Mouse (Mus musculus) liver, adult 10 weeks (tissue): ENCODE measurements around the gene Ogfod2. TPM values are rescaled to one million over a fixed set of nuclear protein-coding genes. Genes with fewer than 3 reads are reported as not detected.

ENCODE experiments used
- polyA plus RNA-seq: library from polyadenylated mRNA; stranded (reverse); fragments of 350-450 nt; fragmentation: Illumina TruSeq; extraction: RNeasy Lipid Tissue Mini Kit (QIAGEN cat#74804); gene quantifications from one replicate; pipeline ENCODE4 v1.2.3, GENCODE M21; 2014; ENCODE audit warnings: low read depth, low replicate concordance

The Ogfod2 gene
- 1.6 TPM for polyA plus RNA-seq

DNA sequence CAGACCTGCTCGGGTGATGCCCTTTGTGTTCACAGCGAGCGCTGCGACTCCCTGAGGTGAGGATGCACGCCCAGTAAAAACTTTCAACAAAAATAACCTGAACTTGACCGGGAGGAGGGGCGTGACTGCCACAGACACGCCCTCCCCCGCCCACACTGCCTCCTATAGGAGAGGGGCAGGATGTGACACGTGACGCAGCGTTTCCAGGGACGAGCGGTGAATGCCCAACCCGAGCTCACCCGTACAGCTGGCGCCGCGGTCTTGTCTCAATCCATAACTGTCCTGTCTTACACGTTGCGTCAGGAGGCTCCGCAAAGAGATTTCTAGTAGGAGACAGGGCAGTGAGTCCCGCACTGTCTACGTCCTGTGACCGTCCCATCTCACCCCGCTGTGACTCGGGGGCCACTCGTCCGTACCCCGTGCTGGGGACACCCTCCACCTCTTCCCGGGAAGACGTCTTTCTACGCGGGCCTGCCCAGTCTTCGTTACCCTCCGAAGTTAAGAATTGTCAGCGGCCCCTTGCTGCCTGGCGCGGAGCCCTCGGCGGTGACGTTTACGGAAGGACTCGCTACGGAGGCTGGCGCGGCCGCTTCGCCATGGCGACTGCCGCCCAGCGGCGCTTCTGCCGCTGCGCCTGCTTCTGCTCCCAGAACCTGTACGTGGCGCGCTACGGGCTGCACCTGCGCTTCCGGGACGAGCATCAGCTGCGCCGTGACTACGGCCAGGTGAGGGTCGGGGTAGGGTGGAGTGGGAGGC, at the start of gene Ogfod2:
Gene Ogfod2, plus strand, starts transcription at position 556 of the 756 bp plus-strand sequence.

DNA sequence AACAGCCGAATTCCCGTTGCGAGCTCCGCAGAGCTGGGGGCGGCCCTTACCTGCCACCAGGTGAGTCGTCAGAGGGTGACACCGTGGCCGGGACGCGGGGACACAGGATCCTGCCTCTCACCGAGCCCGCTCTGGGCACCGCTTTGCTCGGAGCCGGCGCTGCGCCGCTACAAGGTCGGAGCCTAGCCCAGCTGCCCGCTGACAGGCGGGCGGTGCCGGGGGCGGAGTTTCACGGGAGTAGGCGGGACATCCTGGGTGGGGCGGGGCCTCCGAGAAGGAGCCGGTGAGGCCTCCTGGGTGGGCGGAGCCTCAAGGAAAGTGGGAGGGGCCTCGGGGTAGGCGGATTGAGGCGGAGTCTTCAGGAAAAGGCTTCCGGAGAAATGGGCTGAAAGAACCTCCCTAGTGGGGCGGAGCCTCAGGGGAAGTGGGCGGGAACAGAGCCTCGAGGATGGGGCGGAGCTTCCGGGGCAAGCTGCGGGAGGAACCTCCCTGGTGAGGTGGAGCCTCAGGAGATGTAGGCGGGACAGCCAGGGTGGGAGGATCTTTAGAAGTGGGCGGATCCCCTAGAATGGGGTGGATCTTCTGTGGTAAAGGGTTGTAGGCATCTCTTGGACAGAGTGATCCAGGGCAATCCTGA, 16.4 kb upstream of the Ogfod2 start, which contains the start of gene Abcb9:
Gene Abcb9, minus strand, starts transcription at position 203 of the 637 bp plus-strand sequence.

DNA sequence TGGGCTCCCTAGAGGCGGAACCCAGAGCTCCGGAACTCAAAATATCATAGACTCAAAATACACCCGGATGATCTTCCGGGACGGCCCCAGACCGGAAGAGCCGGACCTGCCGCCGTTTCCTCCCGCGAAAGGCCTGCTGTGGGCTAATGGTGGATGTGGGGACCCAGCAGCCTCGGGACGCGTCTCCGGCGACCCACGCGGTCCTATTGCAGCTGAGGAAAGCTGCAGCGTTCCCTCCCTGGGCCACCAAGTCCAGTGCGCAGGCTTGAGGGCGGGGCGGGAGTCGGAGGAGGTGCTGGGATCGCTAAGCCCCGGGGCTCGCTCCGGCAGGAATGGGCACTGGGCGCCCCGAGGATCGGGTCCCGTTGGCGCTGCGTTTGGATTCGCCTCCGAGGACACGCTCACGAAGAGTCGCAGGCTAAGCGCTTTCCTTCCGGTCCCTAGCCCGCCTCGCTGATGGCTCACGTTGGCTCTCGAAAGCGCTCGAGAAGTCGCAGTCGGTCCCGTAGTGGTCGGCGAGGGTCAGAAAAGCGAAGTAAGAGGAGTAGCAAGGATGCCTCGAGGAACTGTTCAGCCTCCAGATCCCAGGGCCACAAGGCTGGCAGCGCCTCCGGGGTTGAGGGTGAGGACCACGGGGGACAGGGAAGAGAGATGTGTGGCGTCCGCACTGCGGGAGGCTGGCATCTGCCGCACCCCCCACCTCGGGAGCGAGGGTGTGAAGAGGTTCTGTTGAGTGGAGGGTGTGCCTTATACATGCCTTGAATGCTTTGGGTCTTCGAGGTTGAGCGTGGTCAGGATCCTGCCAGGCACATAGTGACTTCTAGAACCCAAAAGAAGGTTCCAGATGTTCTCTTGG, 4.1 kb downstream of the Ogfod2 start, which contains the start of gene Arl6ip4:
Gene Arl6ip4, plus strand, starts transcription at position 100 of the 856 bp plus-strand sequence.

Other genes with a start within 250 kb of the Ogfod2 start
- gene Hcar2, start 246.8 kb upstream of the Ogfod2 start, polyA plus RNA-seq: not detected
- not detected for gene Hcar1, start 232.3 kb upstream of the Ogfod2 start, polyA plus RNA-seq
- 135 TPM for gene Denr, start 205.1 kb upstream of the Ogfod2 start, polyA plus RNA-seq
- gene Gm43518, start 184.9 kb upstream of the Ogfod2 start, polyA plus RNA-seq: not detected
- gene Ccdc62, start 181.6 kb upstream of the Ogfod2 start, polyA plus RNA-seq: 1.7 TPM
- 0.87 TPM for gene Hip1r, start 138.7 kb upstream of the Ogfod2 start, polyA plus RNA-seq
- gene Vps37b, start 80.0 kb upstream of the Ogfod2 start, polyA plus RNA-seq: 4.3 TPM
- gene Abcb9, start 16.5 kb upstream of the Ogfod2 start, polyA plus RNA-seq: not detected
- 2.1 TPM for gene Arl6ip4, start 3.8 kb downstream of the Ogfod2 start, polyA plus RNA-seq
- gene Pitpnm2, start 137.5 kb downstream of the Ogfod2 start, polyA plus RNA-seq: 3.1 TPM
- 2.6 TPM for gene Mphosph9, start 215.7 kb downstream of the Ogfod2 start, polyA plus RNA-seq
- 13.7 TPM for gene 2810006K23Rik, start 215.8 kb downstream of the Ogfod2 start, polyA plus RNA-seq